Mouse (Mus musculus) forebrain, embryonic 13.5 days (tissue): ENCODE measurements around the gene Rps8. TPM values are rescaled to one million over a fixed set of nuclear protein-coding genes. Genes with fewer than 3 reads are reported as not detected.

Source experiments
- ATAC-seq: fragments of 200-750 bp; cut with Nextera tagmentation; 2 replicates; pipeline ENCODE4 v1.8.0; 2017
- H3K27ac ChIP-seq: fragments of 300-500 bp; sonication (generic); 2 replicates; pipeline ENCODE4 v1.5.1; 2015; ENCODE audit warnings: inconsistent platforms, mild to moderate bottlenecking, moderate library complexity
- H3K27me3 ChIP-seq: fragments of 300-500 bp; sonication (generic); 2 replicates; pipeline ENCODE4 v1.6.1; 2015; ENCODE audit warnings: mild to moderate bottlenecking, inconsistent platforms
- H3K36me3 ChIP-seq: fragments of 300-500 bp; sonication (generic); 2 replicates; pipeline ENCODE4 v1.6.1; 2015; ENCODE audit warnings: mild to moderate bottlenecking, inconsistent platforms; ENCODE audit not compliant: poor library complexity, severe bottlenecking
- H3K4me1 ChIP-seq: fragments of 300-500 bp; sonication (generic); 2 replicates; pipeline ENCODE4 v1.6.1; 2015; ENCODE audit warnings: inconsistent platforms
- H3K4me2 ChIP-seq: fragments of 300-500 bp; sonication (generic); 2 replicates; pipeline ENCODE4 v1.6.1; 2015; ENCODE audit warnings: inconsistent platforms, mild to moderate bottlenecking, moderate library complexity
- H3K4me3 ChIP-seq: fragments of 300-500 bp; sonication (generic); 2 replicates; pipeline ENCODE4 v1.5.1; 2015; ENCODE audit warnings: mild to moderate bottlenecking, inconsistent platforms
- H3K9ac ChIP-seq: fragments of 300-500 bp; sonication (generic); 2 replicates; pipeline ENCODE4 v1.6.1; 2015; ENCODE audit warnings: mild to moderate bottlenecking, inconsistent platforms
- H3K9me3 ChIP-seq: fragments of 300-500 bp; sonication (generic); replicated peaks from 2 replicates; pipeline ENCODE4 v1.6.1; 2016; ENCODE audit warnings: inconsistent platforms
- WGBS: fragments of 180-500 bp; shearing (Covaris S2); methylation state at CpG from one replicate; pipeline ENCODE4 v1.1.7; 2015; 5-methylcytosine and 5-hydroxymethylcytosine counted together
- polyA plus RNA-seq: library from polyadenylated mRNA; unstranded; fragments of >200 nt; fragmentation: Nextera tagmentation; extraction: Ambion mirVana; gene quantifications from 2 replicates; pipeline ENCODE4 v1.2.1, GENCODE M21; 2015

Gene Rps8
- polyA plus RNA-seq, 1 experiment from 2014 or later = 710 TPM

- no peak for ATAC-seq
- WGBS = 45% methylated on average over 6 of the region's 6 CpGs
- peak overlapping the region; percentile 92 for H3K4me2 ChIP-seq
- H3K36me3 ChIP-seq = peaks cover 27% of the 10 kb centered on the region
- H3K9ac ChIP-seq = peak overlapping the region; percentile 9; the same call in 1 of the 2 replicates
- no peak overlapping the region for H3K4me3 ChIP-seq
- no peak overlapping the region for H3K27ac ChIP-seq
- no peaks in the 10 kb centered on the region for H3K9me3 ChIP-seq
- H3K27me3 ChIP-seq = peaks cover 23% of the 10 kb centered on the region; the same call in 1 of the 2 replicates
- H3K4me1 ChIP-seq = peaks cover 33% of the 10 kb centered on the region
Observed at GRCm38 (mm10) chr4:117131198-117131597, 24.8 kb downstream of the Rps8 start.

GRCm38 (mm10) chr4:117130790-117131189 lies 25.3 kb downstream of the Rps8 start:
- peaks cover 36% of the 10 kb centered on the region for H3K4me1 ChIP-seq
- no peak overlapping the region for H3K27ac ChIP-seq
- ATAC-seq = no peak
- H3K9me3 ChIP-seq = no peaks in the 10 kb centered on the region
- H3K4me2 ChIP-seq = no peak overlapping the region
- 34% methylated on average over 6 of the region's 6 CpGs for WGBS
- no peak overlapping the region for H3K4me3 ChIP-seq
- H3K9ac ChIP-seq = peak overlapping the region; percentile 34
- peaks cover 27% of the 10 kb centered on the region for H3K36me3 ChIP-seq
- peaks cover 23% of the 10 kb centered on the region; the same call in 1 of the 2 replicates for H3K27me3 ChIP-seq

- WGBS = 94% methylated on average over 33 of the region's 33 CpGs
- ATAC-seq = no peak
- H3K4me1 ChIP-seq = peaks cover 48% of the 10 kb centered on the region
Observed at GRCm38 (mm10) chr4:117127991-117128686, 27.9 kb downstream of the Rps8 start.

DNA sequence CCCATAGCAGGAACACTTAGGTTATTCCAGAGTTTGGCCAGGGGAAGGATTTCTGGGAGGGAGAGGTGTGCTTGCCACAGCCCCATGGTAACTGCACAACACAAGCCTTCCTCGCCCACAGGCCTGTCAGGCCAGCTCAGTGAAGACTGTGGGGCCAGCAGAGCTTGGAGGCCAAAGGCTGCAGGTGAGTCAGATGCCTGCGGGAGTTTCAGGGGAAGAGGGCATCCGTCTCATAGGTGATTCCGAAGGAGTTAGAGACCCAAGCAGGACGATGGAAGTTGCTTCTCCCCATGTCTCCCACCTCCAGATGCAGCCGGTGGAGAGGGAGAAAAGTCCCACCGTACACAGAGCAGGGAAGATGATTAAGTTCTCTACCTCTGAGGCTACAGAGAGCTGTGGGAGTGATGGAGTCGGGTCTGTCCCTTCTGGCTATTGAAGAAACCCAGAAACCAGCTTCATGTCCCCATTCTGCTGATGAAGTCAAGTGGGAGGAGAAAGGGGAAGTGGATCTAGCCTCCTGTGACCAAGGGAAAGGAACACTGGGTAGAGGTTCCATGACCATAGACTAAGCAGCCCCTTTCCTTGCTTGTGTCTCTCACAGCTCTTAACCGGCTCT lies 29.3 kb downstream of the Rps8 start, which contains the start of gene Tctex1d4:
Gene Tctex1d4 (plus strand): TSS at position 120 of the 616 bp plus-strand sequence.
- Histone ChIP-seq H3K27ac (peak within 1 kb of the TSS; percentile 75), H3K27me3 (peaks cover 12% of the 10 kb centered on the region; the same call in 1 of the 2 replicates), H3K9ac (peak within 1 kb of the TSS; percentile 55; the same call in 1 of the 2 replicates), H3K9me3 (no peaks in the 10 kb centered on the region), H3K36me3 (peaks cover 27% of the 10 kb centered on the region), H3K4me3 (no peak within 1 kb of the TSS), H3K4me1 (peaks cover 36% of the 10 kb centered on the region), H3K4me2 (peak within 1 kb of the TSS; percentile 39)
- no peak for ATAC-seq
- WGBS = 86% methylated on average over 9 of the region's 9 CpGs

More at GRCm38 (mm10) chr4:117127991-117128686, 27.9 kb downstream of the Rps8 start:
- Histone ChIP-seq H3K27ac (no peak overlapping the region), H3K9ac (no peak overlapping the region), H3K4me3 (no peak overlapping the region), H3K4me2 (no peak overlapping the region), H3K36me3 (peaks cover 27% of the 10 kb centered on the region), H3K27me3 (peaks cover 23% of the 10 kb centered on the region; the same call in 1 of the 2 replicates), H3K9me3 (no peaks in the 10 kb centered on the region)

- Histone ChIP-seq H3K4me2 (peak overlapping the region; percentile 39), H3K36me3 (peaks cover 27% of the 10 kb centered on the region), H3K9ac (0 out of 2 replicates have a peak overlapping the region, but pooled peaks have one; percentile 55), H3K27me3 (0 out of 2 replicates have a peak, but pooled peaks cover 5% of the 10 kb centered on the region), H3K4me3 (no peak overlapping the region), H3K9me3 (no peaks in the 10 kb centered on the region), H3K27ac (peak overlapping the region; percentile 75), H3K4me1 (peaks cover 29% of the 10 kb centered on the region)
- ATAC-seq = no peak
- 54% methylated on average over 15 of the region's 15 CpGs for WGBS
Observed at GRCm38 (mm10) chr4:117125910-117126674, 30.0 kb downstream of the Rps8 start.

GRCm38 (mm10) chr4:117125348-117125909 lies 30.6 kb downstream of the Rps8 start, which contains the start of gene Btbd19:
Gene Btbd19 (minus strand): TSS chr4:117125725.
- ATAC-seq = peak; percentile 51
- H3K4me1 ChIP-seq = peaks cover 25% of the 10 kb centered on the region
- H3K4me2 ChIP-seq = peak within 1 kb of the TSS; percentile 39
- no peaks in the 10 kb centered on the region for H3K9me3 ChIP-seq
- peak within 1 kb of the TSS; percentile 55 for H3K9ac ChIP-seq
- H3K4me3 ChIP-seq = no peak within 1 kb of the TSS
- 31% methylated on average over 8 of the region's 8 CpGs for WGBS
- peak within 1 kb of the TSS; percentile 75 for H3K27ac ChIP-seq
- H3K27me3 ChIP-seq = 0 out of 2 replicates have a peak, but pooled peaks cover under 1% of the 10 kb centered on the region
- H3K36me3 ChIP-seq = peaks cover 23% of the 10 kb centered on the region

GRCm38 (mm10) chr4:117124518-117125347 lies 31.3 kb downstream of the Rps8 start:
- Histone ChIP-seq H3K9me3 (no peaks in the 10 kb centered on the region), H3K36me3 (peaks cover 16% of the 10 kb centered on the region), H3K4me1 (peaks cover 28% of the 10 kb centered on the region), H3K4me2 (peak overlapping the region; percentile 39), H3K9ac (peak overlapping the region; percentile 55), H3K27me3 (no peaks in the 10 kb centered on the region), H3K4me3 (no peak overlapping the region), H3K27ac (peak overlapping the region; percentile 75)
- 80% methylated on average over 14 of the region's 14 CpGs for WGBS
- no peak for ATAC-seq

- 96% methylated on average over 3 of the region's 3 CpGs for WGBS
- H3K36me3 ChIP-seq = peaks cover 12% of the 10 kb centered on the region
- H3K4me2 ChIP-seq = no peak overlapping the region
- no peaks in the 10 kb centered on the region for H3K27me3 ChIP-seq
- peaks cover 30% of the 10 kb centered on the region for H3K4me1 ChIP-seq
- H3K9ac ChIP-seq = no peak overlapping the region
- H3K9me3 ChIP-seq = no peaks in the 10 kb centered on the region
- ATAC-seq = no peak
- H3K4me3 ChIP-seq = no peak overlapping the region
- H3K27ac ChIP-seq = no peak overlapping the region
Observed at GRCm38 (mm10) chr4:117124218-117124517, 31.9 kb downstream of the Rps8 start.

DNA sequence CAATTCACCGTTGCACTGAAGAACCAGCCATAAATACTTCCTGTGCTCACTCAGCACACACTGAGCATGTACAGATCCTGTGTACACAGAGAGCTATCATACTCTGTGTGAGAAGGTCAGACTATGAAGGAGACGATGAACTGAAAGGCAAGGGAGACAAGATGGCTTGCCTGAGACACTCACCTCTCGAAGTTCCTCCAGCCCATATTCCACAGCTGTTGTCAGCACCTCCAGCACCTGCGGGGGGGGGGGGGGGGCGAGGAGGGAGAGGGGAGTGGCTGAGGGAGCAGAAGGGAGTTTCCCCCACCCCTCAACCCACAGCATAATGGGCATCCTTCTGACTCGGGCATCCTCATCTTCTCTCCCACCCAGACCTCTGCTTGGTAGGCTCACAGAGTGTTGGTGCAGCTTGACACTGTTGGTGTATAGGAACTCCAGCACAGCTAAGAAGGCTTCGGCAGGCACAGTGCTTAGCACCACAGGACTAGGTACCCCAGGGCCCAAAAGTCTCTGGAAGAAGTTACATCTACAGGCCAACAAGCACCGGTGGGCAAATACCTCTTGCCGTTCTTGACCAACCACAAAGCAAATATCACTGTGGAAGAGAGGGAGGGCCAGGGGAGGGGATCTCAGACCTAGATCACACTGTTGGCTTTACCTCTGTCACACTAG lies 32.4 kb downstream of the Rps8 start:
- H3K27me3 ChIP-seq = no peaks in the 10 kb centered on the region
- no peaks in the 10 kb centered on the region for H3K9me3 ChIP-seq
- ATAC-seq = no peak
- no peak overlapping the region for H3K27ac ChIP-seq
- WGBS = 87% methylated on average over 7 of the region's 9 CpGs
- peaks cover 7% of the 10 kb centered on the region for H3K36me3 ChIP-seq
- peaks cover 30% of the 10 kb centered on the region for H3K4me1 ChIP-seq
- H3K4me2 ChIP-seq = no peak overlapping the region
- no peak overlapping the region for H3K4me3 ChIP-seq
- H3K9ac ChIP-seq = no peak overlapping the region

- Histone ChIP-seq H3K9me3 (no peaks in the 10 kb centered on the region), H3K27me3 (no peaks in the 10 kb centered on the region), H3K36me3 (no peaks in the 10 kb centered on the region), H3K9ac (no peak overlapping the region), H3K27ac (no peak overlapping the region), H3K4me3 (no peak overlapping the region), H3K4me2 (no peak overlapping the region), H3K4me1 (peaks cover 30% of the 10 kb centered on the region)
- ATAC-seq = no peak
- WGBS = 76% methylated on average over 4 of the region's 4 CpGs
Observed at GRCm38 (mm10) chr4:117122209-117122608, 33.8 kb downstream of the Rps8 start.
